Mouse (Mus musculus) lung, embryonic 14.5 days (tissue): ENCODE data around the gene Cdhr5. TPM values are rescaled to one million over a fixed set of nuclear protein-coding genes. Genes with fewer than 3 reads are reported as not detected.

Experiments
- ATAC-seq: fragments of 200-750 bp; cut with Nextera tagmentation; 2 replicates; pipeline ENCODE4 v1.8.0; 2017; ENCODE audit warnings: mild to moderate bottlenecking, moderate TSS enrichment, moderate library complexity; ENCODE audit not compliant: insufficient read depth
- DNase-seq: peaks from one replicate; pipeline ENCODE4 v3.0.0-alpha.2; 2015
- H3K27ac ChIP-seq: fragments of 300-500 bp; sonication (generic); 2 replicates; pipeline ENCODE4 v1.5.1; 2014; ENCODE audit warnings: low read depth, mild to moderate bottlenecking, moderate library complexity
- H3K27me3 ChIP-seq: fragments of 300-500 bp; sonication (generic); 2 replicates; pipeline ENCODE4 v1.6.1; 2014; ENCODE audit warnings: low read length, control low read depth; ENCODE audit not compliant: insufficient read depth
- H3K36me3 ChIP-seq: fragments of 300-500 bp; sonication (generic); 2 replicates; pipeline ENCODE4 v1.6.1; 2014; ENCODE audit warnings: control low read depth; ENCODE audit not compliant: insufficient read depth
- H3K4me1 ChIP-seq: fragments of 300-500 bp; sonication (generic); 2 replicates; pipeline ENCODE4 v1.6.1; 2014; ENCODE audit warnings: antibody characterized with exemption, control low read depth; ENCODE audit not compliant: insufficient read depth
- H3K4me2 ChIP-seq: fragments of 300-500 bp; sonication (generic); 2 replicates; pipeline ENCODE4 v1.6.1; 2014; ENCODE audit warnings: mild to moderate bottlenecking
- H3K4me3 ChIP-seq: fragments of 300-500 bp; sonication (generic); 2 replicates; pipeline ENCODE4 v1.5.1; 2014; ENCODE audit warnings: low read depth, low read length
- H3K9ac ChIP-seq: fragments of 300-500 bp; sonication (generic); 2 replicates; pipeline ENCODE4 v1.6.1; 2014
- H3K9me3 ChIP-seq: fragments of 300-500 bp; sonication (generic); 2 replicates; pipeline ENCODE4 v1.6.1; 2016; ENCODE audit warnings: low read depth, low read length, control low read depth
- CTCF ChIP-seq: IDR thresholded peaks from 2 replicates; pipeline ENCODE4 v1.5.1; 2016; ENCODE audit warnings: antibody characterized with exemption, low read depth
- WGBS: fragments of 180-500 bp; shearing (Covaris S2); extraction: QIAGEN DNeasy Blood & Tissue Kit; methylation state at CpG from one replicate; pipeline ENCODE4 v1.1.7; 2014; 5-methylcytosine and 5-hydroxymethylcytosine counted together
- polyA plus RNA-seq: library from polyadenylated mRNA; unstranded; fragments of >200 nt; fragmentation: Nextera tagmentation; extraction: Ambion mirVana; gene quantifications from 2 replicates; pipeline ENCODE4 v1.2.1, GENCODE M21; 2014

Cdhr5 gene
- polyA plus RNA-seq, 1 experiment from 2014 or later, result not detected

DNA sequence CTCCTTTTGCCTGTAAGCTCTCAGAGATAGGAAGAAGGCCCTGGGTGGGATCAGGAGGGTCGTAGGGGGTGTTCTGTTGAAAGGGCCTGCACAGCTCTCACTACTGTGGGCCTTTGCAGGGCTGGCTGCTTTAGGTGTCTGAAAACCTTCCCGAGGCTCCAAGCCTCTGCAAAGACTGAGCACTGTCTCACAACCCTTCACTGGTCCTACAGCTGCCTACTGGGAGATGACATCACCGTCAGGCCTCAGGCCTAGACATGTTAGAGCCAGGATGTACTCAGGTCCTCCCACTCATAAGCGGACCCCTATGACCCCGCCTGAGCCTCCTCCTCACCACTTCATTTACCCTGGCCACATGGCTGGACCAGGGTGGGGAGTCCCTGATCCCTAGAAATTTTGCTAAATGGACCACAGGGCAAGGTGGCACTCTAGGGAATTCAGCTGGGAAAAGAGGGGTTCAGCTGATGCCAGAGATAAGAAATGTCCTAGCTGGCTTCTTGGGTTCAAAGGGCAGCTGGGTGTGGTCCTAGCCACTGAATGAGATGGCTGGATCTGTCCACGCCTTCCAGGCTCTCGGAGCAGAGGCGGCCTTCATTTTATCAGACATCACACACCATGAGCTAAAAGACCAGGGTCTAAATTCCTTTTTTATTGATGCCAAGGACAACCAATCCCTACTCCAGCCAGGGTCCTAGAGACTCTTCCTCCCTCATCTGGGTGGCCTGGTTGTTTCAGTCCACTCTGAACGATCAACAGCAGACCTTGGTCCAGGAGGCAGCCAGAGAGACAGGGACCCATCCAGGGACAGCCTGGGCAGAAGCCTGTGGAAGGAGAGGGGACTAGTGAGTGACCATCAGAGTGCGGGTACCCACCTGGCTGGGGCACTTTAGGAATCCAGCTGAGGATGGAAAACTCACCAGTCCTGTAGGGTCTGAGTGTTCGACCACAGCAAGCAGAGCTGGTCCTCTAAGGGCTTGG lies 1.4 kb upstream of the Cdhr5 start:
- Histone ChIP-seq H3K4me1 (peaks cover 3% of the 10 kb centered on the region; the same call in 1 of the 2 replicates), H3K27ac (no peak overlapping the region), H3K9ac (no peak overlapping the region), H3K27me3 (0 out of 2 replicates have a peak, but pooled peaks cover 6% of the 10 kb centered on the region), H3K4me2 (peak overlapping the region; percentile 97), H3K36me3 (no peaks in the 10 kb centered on the region), H3K4me3 (0 out of 2 replicates have a peak overlapping the region, but pooled peaks have one; percentile 44), H3K9me3 (no peaks in the 10 kb centered on the region)
- ATAC-seq (peak; percentile 15; the same call in 1 of the 2 replicates), DNase-seq (no peak)
- 76% methylated on average over 11 of the region's 11 CpGs for WGBS
- TF ChIP-seq CTCF, result no peak

DNA sequence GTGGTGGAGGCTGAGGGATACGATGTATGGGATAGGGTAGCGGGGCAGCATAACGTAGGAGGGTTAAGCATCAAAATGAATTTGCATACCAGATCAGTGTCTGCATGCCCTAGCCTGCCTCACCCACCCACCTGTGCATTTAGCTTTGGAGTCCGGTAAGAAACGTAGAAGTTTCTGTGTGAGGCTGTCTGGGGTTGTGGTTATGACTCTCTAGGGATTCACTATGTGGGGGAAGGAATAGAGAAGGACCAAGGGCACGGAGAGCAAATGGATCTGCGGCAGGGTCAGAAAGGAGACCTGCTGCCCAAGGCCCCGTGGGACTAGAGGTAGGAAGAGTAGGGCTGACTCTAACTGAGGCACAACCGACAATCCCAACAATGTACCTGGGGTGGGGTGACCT lies 1.2 kb downstream of the Cdhr5 start:
- DNase-seq (no peak), ATAC-seq (no peak)
- H3K9ac ChIP-seq, result no peak overlapping the region
- TF ChIP-seq CTCF, result no peak
- H3K4me2 ChIP-seq, result no peak overlapping the region
- WGBS, result 78% methylated on average over 9 of the region's 9 CpGs
- no peaks in the 10 kb centered on the region for H3K9me3 ChIP-seq
- 0 out of 2 replicates have a peak, but pooled peaks cover 6% of the 10 kb centered on the region for H3K27me3 ChIP-seq
- H3K4me1 ChIP-seq, result peaks cover 3% of the 10 kb centered on the region; the same call in 1 of the 2 replicates
- H3K27ac ChIP-seq, result no peak overlapping the region
- no peaks in the 10 kb centered on the region for H3K36me3 ChIP-seq
- H3K4me3 ChIP-seq, result no peak overlapping the region

DNA sequence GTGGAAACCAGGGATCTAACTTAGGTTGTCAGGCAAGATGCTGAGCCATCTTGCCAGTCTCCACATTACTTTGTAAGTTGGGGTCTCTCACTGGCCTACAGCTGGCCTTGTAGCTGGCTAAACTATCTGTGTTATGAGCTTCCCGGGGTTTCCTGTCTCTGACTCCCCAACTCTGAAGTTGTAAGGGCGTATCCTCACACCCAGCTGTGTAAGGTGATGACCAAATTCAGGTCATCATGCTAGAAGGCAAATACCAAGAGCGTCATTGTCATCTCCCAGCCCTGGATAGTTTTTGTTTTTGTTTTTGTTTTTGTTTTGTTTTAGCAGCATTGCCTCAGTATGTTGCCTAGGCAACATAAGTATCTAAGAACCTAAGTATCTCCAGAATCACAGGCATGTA lies 6.0 kb downstream of the Cdhr5 start:
- no peak for DNase-seq
- ATAC-seq, result no peak
- Histone ChIP-seq H3K4me3 (no peak overlapping the region), H3K9ac (no peak overlapping the region), H3K4me2 (no peak overlapping the region), H3K9me3 (no peaks in the 10 kb centered on the region), H3K27ac (no peak overlapping the region), H3K27me3 (no peaks in the 10 kb centered on the region), H3K4me1 (no peaks in the 10 kb centered on the region), H3K36me3 (no peaks in the 10 kb centered on the region)
- 83% methylated on average over 3 of the region's 3 CpGs for WGBS
- no peak for TF ChIP-seq CTCF

DNA sequence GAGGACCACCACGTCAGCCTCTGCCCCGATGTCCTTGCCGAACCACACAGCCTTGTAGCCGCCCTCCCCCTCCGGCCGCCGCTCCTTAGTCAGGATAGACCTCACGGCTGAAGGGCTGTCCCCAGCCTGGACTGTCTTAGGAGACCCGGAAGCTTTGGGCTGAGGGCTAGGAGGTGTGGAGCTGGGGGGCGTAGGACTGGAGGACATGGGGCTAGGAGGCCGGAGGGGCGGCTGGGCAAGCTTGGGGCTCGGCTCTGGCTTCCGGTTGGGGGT lies 7.4 kb downstream of the Cdhr5 start:
- 66% methylated on average over 14 of the region's 14 CpGs for WGBS
- H3K36me3 ChIP-seq, result peaks cover 3% of the 10 kb centered on the region; the same call in 1 of the 2 replicates
- no peaks in the 10 kb centered on the region for H3K9me3 ChIP-seq
- H3K4me3 ChIP-seq, result no peak overlapping the region
- H3K27me3 ChIP-seq, result no peaks in the 10 kb centered on the region
- no peaks in the 10 kb centered on the region for H3K4me1 ChIP-seq
- H3K9ac ChIP-seq, result no peak overlapping the region
- TF ChIP-seq CTCF, result no peak
- no peak overlapping the region for H3K27ac ChIP-seq
- DNase-seq (no peak), ATAC-seq (no peak)
- peak overlapping the region; percentile 31; the same call in 1 of the 2 replicates for H3K4me2 ChIP-seq

DNA sequence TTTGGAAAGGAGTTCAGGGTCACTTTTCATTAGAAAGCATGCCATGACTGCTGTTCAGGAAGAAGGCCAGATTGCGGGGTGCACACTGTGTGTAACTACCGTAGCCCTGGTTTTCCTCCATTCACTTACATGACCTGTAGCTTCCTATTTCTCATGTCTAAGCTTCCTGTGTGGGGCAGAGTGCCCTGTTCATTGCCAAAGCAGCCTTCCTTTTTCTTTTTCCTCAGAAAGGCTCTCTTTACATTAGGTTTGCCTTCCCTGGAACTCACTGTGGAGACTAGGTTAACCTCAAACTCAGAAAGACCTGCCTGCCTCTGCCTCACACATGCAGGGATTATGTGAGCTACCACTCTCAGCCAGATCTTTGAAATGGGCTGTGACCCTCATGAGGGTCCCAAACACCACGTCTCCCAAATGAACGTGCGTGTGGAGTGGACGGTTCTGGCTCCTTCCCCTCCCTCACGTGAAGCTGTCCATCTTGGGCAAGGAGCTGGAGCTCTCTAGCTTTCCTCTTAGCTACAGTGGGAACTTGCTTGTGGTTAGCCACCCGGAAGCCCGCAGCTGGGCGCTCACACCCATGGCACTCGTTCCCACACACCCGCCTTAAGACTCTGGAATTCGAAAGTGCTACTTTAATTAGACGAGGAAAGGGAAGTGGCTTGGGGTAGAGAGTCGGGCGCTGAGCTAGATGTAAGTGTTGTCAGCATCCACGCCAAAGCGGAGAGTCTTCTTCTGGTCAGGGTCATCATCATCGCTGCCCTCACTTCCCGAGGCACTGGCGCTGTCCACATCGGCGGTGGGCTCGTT lies 7.9 kb downstream of the Cdhr5 start:
- H3K9ac ChIP-seq, result no peak overlapping the region
- H3K9me3 ChIP-seq, result no peaks in the 10 kb centered on the region
- peak overlapping the region; percentile 31; the same call in 1 of the 2 replicates for H3K4me2 ChIP-seq
- no peak overlapping the region for H3K4me3 ChIP-seq
- no peak for DNase-seq
- no peaks in the 10 kb centered on the region for H3K27me3 ChIP-seq
- H3K36me3 ChIP-seq, result peaks cover 8% of the 10 kb centered on the region; the same call in 1 of the 2 replicates
- 59% methylated on average over 24 of the region's 24 CpGs for WGBS
- TF ChIP-seq CTCF, result no peak
- ATAC-seq, result no peak
- no peak overlapping the region for H3K27ac ChIP-seq
- H3K4me1 ChIP-seq, result no peaks in the 10 kb centered on the region

DNA sequence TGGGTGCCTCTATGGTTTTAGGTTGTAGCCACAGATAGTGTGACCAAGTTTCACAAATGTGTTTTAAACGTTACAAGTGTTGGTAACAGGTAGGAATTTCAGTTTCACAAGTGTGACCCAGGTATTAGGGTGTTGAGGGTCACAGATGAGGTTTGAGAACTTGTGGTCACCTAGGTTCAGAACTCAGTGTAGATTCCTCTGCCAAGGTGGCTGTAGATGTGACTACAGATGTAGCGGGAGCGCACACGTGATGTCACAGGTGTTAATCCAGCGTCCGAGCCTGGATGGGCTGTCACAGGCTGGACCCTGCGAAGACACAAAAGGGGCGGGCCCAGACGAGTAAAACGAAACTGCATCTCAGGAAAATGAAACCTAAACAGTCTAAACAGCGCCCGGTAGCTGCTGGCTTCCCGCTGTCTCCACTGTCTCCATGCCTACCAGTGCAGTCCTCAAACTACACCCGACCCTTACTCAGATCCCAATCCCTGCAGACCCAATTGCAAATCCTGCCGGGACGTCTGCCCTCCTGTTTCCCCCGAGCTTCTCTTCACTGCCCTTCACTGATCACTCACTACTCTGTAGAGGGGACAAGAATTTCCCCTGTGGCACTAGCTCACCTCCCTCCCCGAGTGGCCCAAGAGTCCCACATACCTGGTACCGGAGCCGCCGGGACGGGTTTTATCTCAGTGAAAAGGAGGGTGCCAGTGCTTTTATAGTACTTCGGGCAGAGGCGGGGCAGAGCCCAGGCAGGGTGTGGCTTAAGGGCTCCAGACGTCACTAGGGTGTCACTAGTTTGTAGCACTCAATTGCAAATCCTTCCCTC lies 10.6 kb downstream of the Cdhr5 start, which contains the start of gene Irf7:
Irf7 (minus strand) TSS at position 743 of the 823 bp plus-strand sequence.
- Histone ChIP-seq H3K9ac (peak within 1 kb of the TSS; percentile 59), H3K27ac (no peak within 1 kb of the TSS), H3K4me1 (no peaks in the 10 kb centered on the region), H3K9me3 (no peaks in the 10 kb centered on the region), H3K27me3 (no peaks in the 10 kb centered on the region), H3K36me3 (peaks cover 35% of the 10 kb centered on the region), H3K4me3 (peak within 1 kb of the TSS; percentile 47), H3K4me2 (peak within 1 kb of the TSS; percentile 75)
- 9% methylated on average over 25 of the region's 25 CpGs for WGBS
- no peak for TF ChIP-seq CTCF
- ATAC-seq, result peak; percentile 63
- peak; percentile 60 for DNase-seq
